Mouse (Mus musculus): ENCODE results near the gene Rora.

- TF ChIP-seq CTCF (IDR thresholded peaks at IDR 0.05; ENCODE audit: low read depth) (no peak), EP300 (optimal IDR thresholded peaks at IDR 0.05) (no peak)
Observed at GRCm38 (mm10) chr9:69116740-69117139, 463.2 kb downstream of the Rora start.

Data from stomach, postnatal 0 days (tissue).